ENCODE assay signal across 9 mouse cellular contexts in genomic region chr9:16500382-16501185, GRCm38 (mm10). TPM values are rescaled to one million over a fixed set of nuclear protein-coding genes. Genes with fewer than 3 reads are reported as not detected.
DNase-seq lines count a peak whose midpoint lies in the region; ATAC-seq and TF ChIP-seq lines count a peak whose summit lies in the region.
"Had no signal": no experiment of that assay in that cellular context is flagged by ENCODE, and none has a peak within 500 bp of the region (broad histone marks: within the 10 kb centered on the region; RNA-seq: fewer than 3 reads in every experiment).

No protein-coding gene starts in this region.

- peak; percentile 9; the same call in 1 of the 2 replicates for TF ChIP-seq CTCF in lung, postnatal 0 days (IDR thresholded peaks at IDR 0.05)

- peak overlapping the region; percentile 49 for H3K4me3 ChIP-seq in heart, embryonic 11.5 days (ENCODE audit: low read depth, low read length)
- peak overlapping the region; percentile 59 for H3K4me3 ChIP-seq in embryonic facial prominence, embryonic 11.5 days (ENCODE audit: low read depth, low read length)
- peak overlapping the region; percentile 38 for H3K4me3 ChIP-seq in lung, postnatal 0 days (ENCODE audit: low read depth, low read length)

- peaks cover 8% of the 10 kb centered on the region; the same call in 1 of the 2 replicates for H3K27me3 ChIP-seq in heart, embryonic 11.5 days (ENCODE audit: control insufficient read depth, insufficient read depth, low read length)
- no peaks in the 10 kb centered on the region for H3K27me3 ChIP-seq in embryonic facial prominence, embryonic 11.5 days (ENCODE audit: control insufficient read depth, insufficient read depth, low read length)
- peaks cover 23% of the 10 kb centered on the region for H3K27me3 ChIP-seq in lung, postnatal 0 days (replicated peaks; ENCODE audit: insufficient read depth, low read length)
- H3K27me3 ChIP-seq: CH12.LX had no signal

- no peaks in the 10 kb centered on the region for H3K9me3 ChIP-seq in heart, embryonic 11.5 days (replicated peaks; ENCODE audit: control insufficient read depth, low read length)
- no peaks in the 10 kb centered on the region for H3K9me3 ChIP-seq in embryonic facial prominence, embryonic 11.5 days (replicated peaks; ENCODE audit: control insufficient read depth, low read length)
- no peaks in the 10 kb centered on the region for H3K9me3 ChIP-seq in lung, postnatal 0 days (ENCODE audit: low read length)

- under 1% methylated on average over 41 of the region's 41 CpGs for WGBS in heart, embryonic 11.5 days (ENCODE audit: insufficient replicate concordance)
- under 1% methylated on average over 41 of the region's 41 CpGs for WGBS in embryonic facial prominence, embryonic 11.5 days
- WGBS in lung, postnatal 0 days = under 1% methylated on average over 41 of the region's 41 CpGs

- peak overlapping the region; percentile 62 for H3K9ac ChIP-seq in heart, embryonic 11.5 days (ENCODE audit: low read depth, low read length)
- H3K9ac ChIP-seq in embryonic facial prominence, embryonic 11.5 days (replicated peaks; ENCODE audit: low read length) = peak overlapping the region; percentile 50
- H3K9ac ChIP-seq in lung, postnatal 0 days (replicated peaks; ENCODE audit: low read depth) = no peak overlapping the region

- no peaks in the 10 kb centered on the region for H3K4me1 ChIP-seq in heart, embryonic 11.5 days (ENCODE audit: control insufficient read depth, insufficient read depth, low read length)
- no peaks in the 10 kb centered on the region for H3K4me1 ChIP-seq in embryonic facial prominence, embryonic 11.5 days (ENCODE audit: control insufficient read depth, insufficient read depth, low read length)
- peaks cover 6% of the 10 kb centered on the region; the same call in 1 of the 2 replicates for H3K4me1 ChIP-seq in lung, postnatal 0 days (ENCODE audit: insufficient read depth, low read depth, low read length)

- no peaks in the 10 kb centered on the region for H3K36me3 ChIP-seq in heart, embryonic 11.5 days (ENCODE audit: control insufficient read depth, insufficient read depth, low read length)
- H3K36me3 ChIP-seq in embryonic facial prominence, embryonic 11.5 days (replicated peaks; ENCODE audit: control insufficient read depth, insufficient read depth, low read depth, low read length) = no peaks in the 10 kb centered on the region
- H3K36me3 ChIP-seq in lung, postnatal 0 days (ENCODE audit: insufficient read depth, low read length) = no peaks in the 10 kb centered on the region

- DNase-seq in heart, postnatal 25 days (ENCODE audit: low spot score) = no peak
- DNase-seq in embryonic facial prominence, embryonic 11.5 days (ENCODE audit: low spot score) = peak; percentile 72
- DNase-seq in heart, postnatal 14 days = peak; percentile 29 to 34
- peak; percentile 46 for DNase-seq in left cerebral cortex, adult 11 months (ENCODE audit: low spot score)
- DNase-seq in lung, postnatal 0 days (ENCODE audit: low spot score) = peak; percentile 10
- DNase-seq in retina, postnatal 7 days (ENCODE audit: low read depth, low spot score) = peak; percentile 17
- DNase-seq in spleen, adult 18-20 months = no peak

- ATAC-seq in heart, embryonic 11.5 days (replicated peaks; ENCODE audit: insufficient number of reproducible peaks, low FRiP score, low TSS enrichment) = no peak; the same call in 1 of the 2 replicates
- peak; percentile 54 for ATAC-seq in embryonic facial prominence, embryonic 11.5 days (replicated peaks; ENCODE audit: insufficient number of reproducible peaks, low FRiP score, low TSS enrichment, low read depth)
- 0 out of 2 replicates have a peak, but pooled peaks have one; percentile 32 for ATAC-seq in lung, postnatal 0 days

- peak overlapping the region; percentile 93 for H3K4me2 ChIP-seq in heart, embryonic 11.5 days
- peak overlapping the region; percentile 94 for H3K4me2 ChIP-seq in embryonic facial prominence, embryonic 11.5 days (ENCODE audit: low read depth, low read length)
- peak overlapping the region; percentile 68 for H3K4me2 ChIP-seq in lung, postnatal 0 days (replicated peaks; ENCODE audit: low read depth, low read length)

- no peak for TF ChIP-seq EP300 in lung, postnatal 0 days (IDR thresholded peaks at IDR 0.05)

- no peak overlapping the region for H3K27ac ChIP-seq in heart, embryonic 11.5 days (ENCODE audit: low read depth, low read length)
- peak overlapping the region; percentile 63 for H3K27ac ChIP-seq in embryonic facial prominence, embryonic 11.5 days (replicated peaks; ENCODE audit: low read depth, low read length)
- H3K27ac ChIP-seq in lung, postnatal 0 days (ENCODE audit: low read length) = no peak overlapping the region

- intact Hi-C loops in heart, postnatal 25 days (cut with DNase I) = no loop called here
- intact Hi-C loops in heart, postnatal 14 days (cut with DNase I) = loop anchor here (5.0 kb wide), 2 partner anchors 58 to 583 kb away; no protein-coding TSS in a partner anchor

RNA-seq across cellular contexts. Expression of gene Fat3, which starts 0.5 kb away (rescaled TPM):
- 2.3 and 2.5 TPM in 2 replicates for polyA plus RNA-seq in heart, embryonic 11.5 days (2014; fragmentation: Nextera tagmentation; extraction: Ambion mirVana)
- total RNA-seq in heart, postnatal 25 days (2021) = under 1 TPM; 0.57 to 0.70 TPM
- 4.1 and 4.6 TPM in 2 replicates for polyA plus RNA-seq in embryonic facial prominence, embryonic 11.5 days (2014; fragmentation: Nextera tagmentation; extraction: Ambion mirVana)
- under 1 TPM; 0.57 to 0.88 TPM for total RNA-seq in heart, postnatal 14 days (2021)
- 0.77 and 0.78 TPM in 2 replicates for polyA plus RNA-seq in lung, postnatal 0 days (2015; fragmentation: Nextera tagmentation; extraction: Ambion mirVana)

Comparison
In these comparisons a context has a peak if more than half of its experiments do, and no peak if none do; other contexts are left out.
1. DNase-seq: peak in embryonic facial prominence, embryonic 11.5 days (single experiment), heart, postnatal 14 days (2 of 2), left cerebral cortex, adult 11 months (single experiment), lung, postnatal 0 days (single experiment) and retina, postnatal 7 days (single experiment); none in heart, postnatal 25 days (single experiment) and spleen, adult 18-20 months (0 of 2).
2. Peak in every context shown above with its lines, with median percentiles within 50 percentile points of each other: H3K4me2 ChIP-seq and H3K4me3 ChIP-seq.